Mouse (Mus musculus): ENCODE results near the gene Atp6ap1. TPM values are rescaled to one million over a fixed set of nuclear protein-coding genes. Genes with fewer than 3 reads are reported as not detected.
A peak's percentile ranks its signal among the peaks of the same experiment; 100 is the strongest.

The Atp6ap1 gene
- polyA plus RNA-seq, 1 experiment from 2014 or later = 103 TPM

- ATAC-seq (replicated peaks; ENCODE audit: low FRiP score, low TSS enrichment, low read depth) (no peak), DNase-seq (ENCODE audit: low spot score) (peak; percentile 53)
- peak overlapping the region; percentile 64 for H3K4me2 ChIP-seq (ENCODE audit: low read length)
- H3K4me3 ChIP-seq (ENCODE audit: low read depth, low read length) = peak overlapping the region; percentile 53
- 0 out of 2 replicates have a peak, but pooled peaks cover 5% of the 10 kb centered on the region for H3K4me1 ChIP-seq (replicated peaks; ENCODE audit: control insufficient read depth, insufficient read depth, low read length)
- H3K9ac ChIP-seq (ENCODE audit: low read length) = peak overlapping the region; percentile 59
- peak overlapping the region; percentile 67 for H3K27ac ChIP-seq (ENCODE audit: low read depth)
- H3K27me3 ChIP-seq (replicated peaks; ENCODE audit: control insufficient read depth, insufficient read depth, low read length) = no peaks in the 10 kb centered on the region
- H3K9me3 ChIP-seq (ENCODE audit: control insufficient read depth, low read length) = no peaks in the 10 kb centered on the region
- 36% methylated on average over 5 of the region's 5 CpGs for WGBS
- peaks cover 7% of the 10 kb centered on the region for H3K36me3 ChIP-seq (ENCODE audit: control insufficient read depth, insufficient read depth, low read length)
Observed at GRCm38 (mm10) chrX:74283092-74283437, 13.8 kb upstream of the Atp6ap1 start.

GRCm38 (mm10) chrX:74293431-74293830 is 3.5 kb upstream of the Atp6ap1 start:
- no peak for ATAC-seq (replicated peaks; ENCODE audit: low FRiP score, low TSS enrichment, low read depth)
- Histone ChIP-seq H3K4me1 (replicated peaks; ENCODE audit: control insufficient read depth, insufficient read depth, low read length) (no peaks in the 10 kb centered on the region), H3K27ac (ENCODE audit: low read depth) (no peak overlapping the region), H3K9me3 (ENCODE audit: control insufficient read depth, low read length) (no peaks in the 10 kb centered on the region), H3K4me2 (ENCODE audit: low read length) (no peak overlapping the region), H3K4me3 (ENCODE audit: low read depth, low read length) (no peak overlapping the region), H3K36me3 (ENCODE audit: control insufficient read depth, insufficient read depth, low read length) (peaks cover 5% of the 10 kb centered on the region; the same call in 1 of the 2 replicates), H3K27me3 (replicated peaks; ENCODE audit: control insufficient read depth, insufficient read depth, low read length) (no peaks in the 10 kb centered on the region), H3K9ac (ENCODE audit: low read length) (no peak overlapping the region)
- no peak for DNase-seq (ENCODE audit: low spot score)
- WGBS = 77% methylated on average over 4 of the region's 4 CpGs

- Histone ChIP-seq H3K9me3 (ENCODE audit: control insufficient read depth, low read length) (no peaks in the 10 kb centered on the region), H3K9ac (ENCODE audit: low read length) (no peak overlapping the region), H3K27ac (ENCODE audit: low read depth) (no peak overlapping the region), H3K4me1 (replicated peaks; ENCODE audit: control insufficient read depth, insufficient read depth, low read length) (no peaks in the 10 kb centered on the region), H3K4me2 (ENCODE audit: low read length) (no peak overlapping the region), H3K36me3 (ENCODE audit: control insufficient read depth, insufficient read depth, low read length) (peaks cover 20% of the 10 kb centered on the region; the same call in 1 of the 2 replicates), H3K27me3 (replicated peaks; ENCODE audit: control insufficient read depth, insufficient read depth, low read length) (no peaks in the 10 kb centered on the region), H3K4me3 (ENCODE audit: low read depth, low read length) (no peak overlapping the region)
- 86% methylated on average over 1 of the region's 1 CpGs for WGBS
- DNase-seq (ENCODE audit: low spot score) = no peak
- no peak for ATAC-seq (replicated peaks; ENCODE audit: low FRiP score, low TSS enrichment, low read depth)
Observed at GRCm38 (mm10) chrX:74298348-74298747, 1.5 kb downstream of the Atp6ap1 start.

GRCm38 (mm10) chrX:74299721-74300120 is 2.8 kb downstream of the Atp6ap1 start:
- no peaks in the 10 kb centered on the region for H3K4me1 ChIP-seq (replicated peaks; ENCODE audit: control insufficient read depth, insufficient read depth, low read length)
- H3K9me3 ChIP-seq (ENCODE audit: control insufficient read depth, low read length) = no peaks in the 10 kb centered on the region
- WGBS = 87% methylated on average over 3 of the region's 3 CpGs
- no peak overlapping the region for H3K4me3 ChIP-seq (ENCODE audit: low read depth, low read length)
- no peak for ATAC-seq (replicated peaks; ENCODE audit: low FRiP score, low TSS enrichment, low read depth)
- no peak overlapping the region for H3K9ac ChIP-seq (ENCODE audit: low read length)
- H3K27me3 ChIP-seq (replicated peaks; ENCODE audit: control insufficient read depth, insufficient read depth, low read length) = no peaks in the 10 kb centered on the region
- H3K27ac ChIP-seq (ENCODE audit: low read depth) = no peak overlapping the region
- no peak for DNase-seq (ENCODE audit: low spot score)
- H3K4me2 ChIP-seq (ENCODE audit: low read length) = no peak overlapping the region
- H3K36me3 ChIP-seq (ENCODE audit: control insufficient read depth, insufficient read depth, low read length) = peaks cover 24% of the 10 kb centered on the region; the same call in 1 of the 2 replicates

GRCm38 (mm10) chrX:74304867-74305700 is 8.2 kb downstream of the Atp6ap1 start, which contains the start of gene Gdi1:
Gdi1 (plus strand) TSS chrX:74304998.
- peak within 1 kb of the TSS; percentile 75; the same call in 1 of the 2 replicates for H3K27ac ChIP-seq (ENCODE audit: low read depth)
- peak within 1 kb of the TSS; percentile 59 for H3K4me2 ChIP-seq (ENCODE audit: low read length)
- no peaks in the 10 kb centered on the region for H3K27me3 ChIP-seq (replicated peaks; ENCODE audit: control insufficient read depth, insufficient read depth, low read length)
- no peaks in the 10 kb centered on the region for H3K9me3 ChIP-seq (ENCODE audit: control insufficient read depth, low read length)
- peak within 1 kb of the TSS; percentile 55 for H3K9ac ChIP-seq (ENCODE audit: low read length)
- H3K36me3 ChIP-seq (ENCODE audit: control insufficient read depth, insufficient read depth, low read length) = peaks cover 50% of the 10 kb centered on the region
- H3K4me1 ChIP-seq (replicated peaks; ENCODE audit: control insufficient read depth, insufficient read depth, low read length) = peaks cover 5% of the 10 kb centered on the region; the same call in 1 of the 2 replicates
- ATAC-seq (replicated peaks; ENCODE audit: low FRiP score, low TSS enrichment, low read depth) (peak; percentile 91), DNase-seq (ENCODE audit: low spot score) (peak; percentile 92)
- 9% methylated on average over 41 of the region's 41 CpGs for WGBS
- H3K4me3 ChIP-seq (ENCODE audit: low read depth, low read length) = peak within 1 kb of the TSS; percentile 53

GRCm38 (mm10) chrX:74312540-74313464 is 15.9 kb downstream of the Atp6ap1 start, which contains the start of gene Fam50a:
Fam50a (plus strand) TSS chrX:74313033.
- Histone ChIP-seq H3K27me3 (replicated peaks; ENCODE audit: control insufficient read depth, insufficient read depth, low read length) (no peaks in the 10 kb centered on the region), H3K9ac (ENCODE audit: low read length) (peak within 1 kb of the TSS; percentile 53), H3K4me2 (ENCODE audit: low read length) (peak within 1 kb of the TSS; percentile 57), H3K4me1 (replicated peaks; ENCODE audit: control insufficient read depth, insufficient read depth, low read length) (no peaks in the 10 kb centered on the region; the same call in 1 of the 2 replicates), H3K4me3 (ENCODE audit: low read depth, low read length) (peak within 1 kb of the TSS; percentile 55), H3K9me3 (ENCODE audit: control insufficient read depth, low read length) (no peaks in the 10 kb centered on the region), H3K36me3 (ENCODE audit: control insufficient read depth, insufficient read depth, low read length) (peaks cover 39% of the 10 kb centered on the region), H3K27ac (ENCODE audit: low read depth) (peak within 1 kb of the TSS; percentile 51; the same call in 1 of the 2 replicates)
- DNase-seq (ENCODE audit: low spot score) (peak; percentile 83), ATAC-seq (replicated peaks; ENCODE audit: low FRiP score, low TSS enrichment, low read depth) (peak; percentile 95)
- WGBS = 11% methylated on average over 57 of the region's 59 CpGs

GRCm38 (mm10) chrX:74328725-74329161 is 31.8 kb downstream of the Atp6ap1 start, which contains the start of gene Plxna3:
Plxna3 (plus strand) TSS chrX:74329066.
- peak within 1 kb of the TSS; percentile 61 for H3K9ac ChIP-seq (ENCODE audit: low read length)
- peak within 1 kb of the TSS; percentile 71; the same call in 1 of the 2 replicates for H3K27ac ChIP-seq (ENCODE audit: low read depth)
- ATAC-seq (replicated peaks; ENCODE audit: low FRiP score, low TSS enrichment, low read depth) (peak; percentile 95), DNase-seq (ENCODE audit: low spot score) (peak; percentile 86)
- H3K4me3 ChIP-seq (ENCODE audit: low read depth, low read length) = peak within 1 kb of the TSS; percentile 49
- H3K4me1 ChIP-seq (replicated peaks; ENCODE audit: control insufficient read depth, insufficient read depth, low read length) = peaks cover 10% of the 10 kb centered on the region; the same call in 1 of the 2 replicates
- H3K9me3 ChIP-seq (ENCODE audit: control insufficient read depth, low read length) = no peaks in the 10 kb centered on the region
- H3K36me3 ChIP-seq (ENCODE audit: control insufficient read depth, insufficient read depth, low read length) = no peaks in the 10 kb centered on the region
- WGBS = 11% methylated on average over 28 of the region's 30 CpGs
- peak within 1 kb of the TSS; percentile 62 for H3K4me2 ChIP-seq (ENCODE audit: low read length)
- H3K27me3 ChIP-seq (replicated peaks; ENCODE audit: control insufficient read depth, insufficient read depth, low read length) = no peaks in the 10 kb centered on the region

- Histone ChIP-seq H3K36me3 (ENCODE audit: control insufficient read depth, insufficient read depth, low read length) (no peaks in the 10 kb centered on the region), H3K9me3 (ENCODE audit: control insufficient read depth, low read length) (no peaks in the 10 kb centered on the region), H3K9ac (ENCODE audit: low read length) (peak overlapping the region; percentile 61), H3K4me3 (ENCODE audit: low read depth, low read length) (peak overlapping the region; percentile 49), H3K4me2 (ENCODE audit: low read length) (peak overlapping the region; percentile 62), H3K4me1 (replicated peaks; ENCODE audit: control insufficient read depth, insufficient read depth, low read length) (peaks cover 10% of the 10 kb centered on the region; the same call in 1 of the 2 replicates), H3K27ac (ENCODE audit: low read depth) (no peak overlapping the region), H3K27me3 (replicated peaks; ENCODE audit: control insufficient read depth, insufficient read depth, low read length) (no peaks in the 10 kb centered on the region)
- ATAC-seq (replicated peaks; ENCODE audit: low FRiP score, low TSS enrichment, low read depth) (peak; percentile 4; the same call in 1 of the 2 replicates), DNase-seq (ENCODE audit: low spot score) (no peak)
- 23% methylated on average over 9 of the region's 10 CpGs for WGBS
Observed at GRCm38 (mm10) chrX:74329215-74329671, 32.3 kb downstream of the Atp6ap1 start.

Data from intestine, embryonic 14.5 days (tissue).